Mouse (Mus musculus) C2C12 (cell line): ENCODE data around the gene Btg3.

Experiments used
- CEBPB ChIP-seq: IDR thresholded peaks from one replicate; pipeline ENCODE4 v1.6.1; 2011; ENCODE audit warnings: low read depth, mild to moderate bottlenecking, control low read depth, moderate library complexity
- CTCF ChIP-seq: IDR thresholded peaks from one replicate; pipeline ENCODE4 v1.5.1; 2011; ENCODE audit not compliant: control insufficient read depth, insufficient read depth, insufficient read length
- FOSL1 ChIP-seq: IDR thresholded peaks from one replicate; pipeline ENCODE4 v1.8.0; 2011; ENCODE audit warnings: mild to moderate bottlenecking, low read length; ENCODE audit not compliant: poor library complexity, insufficient read depth, severe bottlenecking
- MAX ChIP-seq: IDR thresholded peaks from one replicate; pipeline ENCODE4 v1.6.1; 2011; ENCODE audit warnings: mild to moderate bottlenecking, control low read depth
- MYOD1 ChIP-seq: IDR thresholded peaks from one replicate; pipeline ENCODE4 v1.6.1; 2011; ENCODE audit warnings: low read depth; ENCODE audit not compliant: control insufficient read depth, insufficient read length
- USF1 ChIP-seq: IDR thresholded peaks from one replicate; pipeline ENCODE4 v1.6.1; 2011; ENCODE audit warnings: low read depth, mild to moderate bottlenecking, control low read depth, moderate library complexity

DNA sequence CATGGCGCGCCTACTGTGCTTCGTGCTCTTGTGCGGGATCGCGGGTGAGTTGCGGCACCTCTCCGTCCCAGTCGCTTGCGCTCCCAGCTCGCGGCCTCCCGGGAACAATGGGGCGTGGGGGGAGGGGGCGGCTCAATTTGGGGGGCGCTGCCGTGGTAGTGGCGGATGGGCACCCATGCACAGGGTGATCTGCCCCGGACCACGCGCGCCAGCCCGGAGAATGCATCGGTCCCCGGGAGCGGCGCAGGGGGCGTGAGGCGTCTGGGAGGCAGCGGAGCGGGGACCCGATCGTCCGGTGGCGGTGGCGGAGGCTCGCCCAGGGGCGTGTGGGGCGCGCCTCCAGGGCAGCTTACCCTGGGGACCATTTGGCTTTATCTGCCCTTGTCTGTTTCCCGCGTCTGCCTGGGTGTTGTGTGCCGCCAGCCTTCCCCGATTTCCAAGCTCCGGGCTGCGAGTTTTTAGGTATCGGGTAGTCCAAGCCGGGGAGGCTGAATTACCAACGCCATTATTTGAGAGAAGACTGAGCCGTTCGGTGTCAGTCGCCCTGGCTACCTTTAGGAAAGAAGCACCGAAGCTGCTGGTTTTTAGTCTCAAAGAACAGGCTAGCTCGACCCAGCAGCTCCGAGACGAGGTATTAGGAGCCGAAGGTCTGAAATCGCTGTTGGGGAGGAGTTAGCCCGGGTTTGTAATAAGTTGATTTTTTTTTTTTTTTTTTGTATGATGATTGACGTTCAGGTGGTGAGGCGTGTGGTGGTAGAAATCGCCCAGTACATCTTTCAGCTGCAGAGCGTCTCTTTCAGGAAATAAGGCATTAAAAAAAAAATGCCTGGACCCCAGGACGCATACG lies 74.9 kb downstream of the Btg3 start:
- TF ChIP-seq CTCF, result no peak
- no peak for TF ChIP-seq USF1
- no peak for TF ChIP-seq MAX
- no peak for TF ChIP-seq MYOD1
- no peak for TF ChIP-seq CEBPB
- TF ChIP-seq FOSL1, result no peak
